In genomic region chr16:92637033-92637432, GRCm38 (mm10) we compare ENCODE assay signal across 18 mouse cellular contexts.
DNase-seq lines count a peak whose midpoint lies in the region; ATAC-seq and TF ChIP-seq lines count a peak whose summit lies in the region.
"Had no signal": no experiment of that assay in that cellular context is flagged by ENCODE, and none has a peak within 500 bp of the region (broad histone marks: within the 10 kb centered on the region; RNA-seq: fewer than 3 reads in every experiment).

No protein-coding gene starts in this region.

- no peaks in the 10 kb centered on the region for H3K9me3 ChIP-seq in MEL (replicated peaks; ENCODE audit: insufficient read depth, low read length)
- H3K9me3 ChIP-seq in stomach, postnatal 0 days (ENCODE audit: control insufficient read depth, low read length) = no peaks in the 10 kb centered on the region
- H3K9me3 ChIP-seq: embryonic facial prominence, embryonic 13.5 days; forebrain, embryonic 13.5 days; heart, embryonic 10.5 days; heart, embryonic 15.5 days; hindbrain, embryonic 15.5 days had no signal

- H3K4me2 ChIP-seq in stomach, postnatal 0 days (replicated peaks; ENCODE audit: low read depth) = no peak overlapping the region
- H3K4me2 ChIP-seq: embryonic facial prominence, embryonic 13.5 days; forebrain, embryonic 13.5 days; heart, embryonic 15.5 days; hindbrain, embryonic 15.5 days had no signal

- no peak for TF ChIP-seq POLR2A in MEL (IDR thresholded peaks at IDR 0.05; ENCODE audit: control insufficient read depth in 1 of 2, insufficient read depth in 1 of 2, low read depth in 1 of 2, low read length in 2 of 2, poor library complexity in 1 of 2)

- H3K9ac ChIP-seq in MEL (ENCODE audit: control insufficient read depth, low read depth, low read length, poor library complexity, severe bottlenecking) = no peak overlapping the region
- H3K9ac ChIP-seq in stomach, postnatal 0 days (ENCODE audit: low read length) = no peak overlapping the region
- H3K9ac ChIP-seq: embryonic facial prominence, embryonic 13.5 days; forebrain, embryonic 13.5 days; forebrain, postnatal 0 days; heart, embryonic 15.5 days; hindbrain, embryonic 15.5 days had no signal

- H3K27ac ChIP-seq in MEL (ENCODE audit: control insufficient read depth, low read depth, low read length) = no peak overlapping the region
- H3K27ac ChIP-seq in stomach, postnatal 0 days (replicated peaks) = peak overlapping the region; percentile 40; the same call in 1 of the 2 replicates
- H3K27ac ChIP-seq: embryonic facial prominence, embryonic 13.5 days; forebrain, embryonic 13.5 days; heart, embryonic 10.5 days; heart, embryonic 15.5 days; hindbrain, embryonic 15.5 days had no signal

- TF ChIP-seq EP300 in MEL (IDR thresholded peaks at IDR 0.05; ENCODE audit: low read depth in 1 of 2, low read length in 2 of 2) = peak; percentile 32 to 60; a peak in 2 of 4 replicates
- no peak for TF ChIP-seq EP300 in stomach, postnatal 0 days (optimal IDR thresholded peaks at IDR 0.05)

- H3K27me3 ChIP-seq in MEL (ENCODE audit: control insufficient read depth in 1 of 2, insufficient read depth in 2 of 2, low read length in 2 of 2) = no peaks in the 10 kb centered on the region
- no peaks in the 10 kb centered on the region for H3K27me3 ChIP-seq in stomach, postnatal 0 days (ENCODE audit: control insufficient read depth, insufficient read depth, low read length)
- H3K27me3 ChIP-seq: CH12.LX; embryonic facial prominence, embryonic 13.5 days; forebrain, embryonic 13.5 days; heart, embryonic 15.5 days; hindbrain, embryonic 15.5 days had no signal

- H3K4me1 ChIP-seq in MEL (ENCODE audit: control insufficient read depth in 1 of 2, insufficient read depth in 2 of 2, low read length in 2 of 2) = peaks cover 9 to 13% of the 10 kb centered on the region in 2 experiments; a peak in 3 of 4 replicates
- no peaks in the 10 kb centered on the region for H3K4me1 ChIP-seq in stomach, postnatal 0 days (replicated peaks; ENCODE audit: control insufficient read depth, insufficient read depth)

- peaks cover 8 to 24% of the 10 kb centered on the region in 2 experiments for H3K36me3 ChIP-seq in MEL (ENCODE audit: control insufficient read depth in 1 of 2, insufficient read depth in 2 of 2, low read length in 2 of 2)
- no peaks in the 10 kb centered on the region for H3K36me3 ChIP-seq in stomach, postnatal 0 days (ENCODE audit: control insufficient read depth, insufficient read depth, low read length)
- H3K36me3 ChIP-seq: heart, embryonic 10.5 days; heart, embryonic 15.5 days; hindbrain, embryonic 15.5 days had no signal

- no peak for TF ChIP-seq CTCF in MEL (IDR thresholded peaks at IDR 0.05 in 2 of 3, conservative IDR thresholded peaks at IDR 0.05 in 1 of 3; ENCODE audit: control insufficient read depth in 1 of 3, insufficient read depth in 1 of 3, low read depth in 2 of 3, low read length in 3 of 3, poor library complexity in 1 of 3, severe bottlenecking in 1 of 3)
- TF ChIP-seq CTCF in stomach, postnatal 0 days (IDR thresholded peaks at IDR 0.05; ENCODE audit: low read depth) = no peak

- H3K4me3 ChIP-seq in MEL (ENCODE audit: control insufficient read depth in 1 of 2, insufficient read depth in 1 of 2, low read depth in 2 of 2, low read length in 2 of 2) = no peak overlapping the region
- no peak overlapping the region for H3K4me3 ChIP-seq in stomach, postnatal 0 days (ENCODE audit: low read depth, low read length)
- H3K4me3 ChIP-seq: embryonic facial prominence, embryonic 13.5 days; forebrain, embryonic 13.5 days; heart, embryonic 10.5 days; heart, embryonic 15.5 days; hindbrain, embryonic 15.5 days had no signal

- H3K79me2 ChIP-seq in MEL (ENCODE audit: control insufficient read depth, insufficient read depth, low read length, poor library complexity) = no peaks in the 10 kb centered on the region

- DNase-seq in heart, adult 18-20 months = peak; percentile 28 to 43
- DNase-seq in heart, adult 11 months = no peak
- peak; percentile 15 for DNase-seq in MEL (ENCODE audit: low read depth, low spot score)
- DNase-seq in fibroblast of lung, adult 2 months (ENCODE audit: low read depth) = peak; percentile 80
- no peak for DNase-seq in stomach, postnatal 0 days (ENCODE audit: low spot score)
- no peak for DNase-seq in cerebellum, postnatal 14 days
- DNase-seq: adrenal gland, postnatal 10 days; cerebellum, adult 11 months; cerebellum, adult 9-10 months; cerebellum, postnatal 36 days; forebrain, postnatal 0 days had no signal

- TF ChIP-seq RAD21 in MEL (IDR thresholded peaks at IDR 0.05; ENCODE audit: low read depth, low read length) = no peak

- ATAC-seq in stomach, postnatal 0 days (ENCODE audit: low FRiP score, low TSS enrichment) = no peak
- ATAC-seq: forebrain, embryonic 13.5 days; forebrain, postnatal 0 days; intestine, embryonic 16.5 days had no signal

- WGBS in stomach, postnatal 0 days = 35% methylated on average over 5 of the region's 5 CpGs

TF ChIP-seq in MEL, 35 proteins besides CTCF, POLR2A, EP300 and RAD21:
- no peak for TF ChIP-seq MYB (IDR thresholded peaks at IDR 0.05; ENCODE audit: low read depth, low read length)
- TF ChIP-seq SIN3A (IDR thresholded peaks at IDR 0.05; ENCODE audit: low read length) = peak; percentile 23; the same call in 1 of the 2 replicates
- no peak for TF ChIP-seq MAFK (IDR thresholded peaks at IDR 0.05; ENCODE audit: borderline replicate concordance, low read depth, low read length)
- TF ChIP-seq MAZ (IDR thresholded peaks at IDR 0.05; ENCODE audit: low read depth, low read length) = no peak
- peak; percentile 57; the same call in 1 of the 2 replicates for TF ChIP-seq ETS1 (IDR thresholded peaks at IDR 0.05; ENCODE audit: low read depth, low read length)
- peak; percentile 56; the same call in 1 of the 2 replicates for TF ChIP-seq TCF12 (IDR thresholded peaks at IDR 0.05; ENCODE audit: low read depth, low read length)
- TF ChIP-seq BHLHE40 (IDR thresholded peaks at IDR 0.05; ENCODE audit: borderline replicate concordance, low read depth, low read length) = no peak
- 0 out of 2 replicates have a peak, but pooled peaks have one; percentile 21 for TF ChIP-seq GATA1 (IDR thresholded peaks at IDR 0.05; ENCODE audit: low read depth, low read length)
- no peak for TF ChIP-seq USF2 (IDR thresholded peaks at IDR 0.05; ENCODE audit: borderline replicate concordance in 1 of 2, insufficient read depth in 1 of 2, low read depth in 1 of 2, low read length in 2 of 2)
TF ChIP-seq in MEL: peak in this region for 4.

Comparison
In these comparisons a context has a peak if more than half of its experiments do, and no peak if none do; other contexts are left out.
1. DNase-seq: peak in heart, adult 18-20 months (2 of 2), MEL (single experiment) and fibroblast of lung, adult 2 months (single experiment); none in heart, adult 11 months (single experiment), stomach, postnatal 0 days (single experiment) and cerebellum, postnatal 14 days (0 of 2).